Mouse (Mus musculus): ENCODE data around the gene Crip1.
"Not testable (repeated sequence)": the region's sequence is repeated elsewhere in the genome, so short reads cannot be mapped to it uniquely, and the experiment has no call there.

Crip1 gene

DNA sequence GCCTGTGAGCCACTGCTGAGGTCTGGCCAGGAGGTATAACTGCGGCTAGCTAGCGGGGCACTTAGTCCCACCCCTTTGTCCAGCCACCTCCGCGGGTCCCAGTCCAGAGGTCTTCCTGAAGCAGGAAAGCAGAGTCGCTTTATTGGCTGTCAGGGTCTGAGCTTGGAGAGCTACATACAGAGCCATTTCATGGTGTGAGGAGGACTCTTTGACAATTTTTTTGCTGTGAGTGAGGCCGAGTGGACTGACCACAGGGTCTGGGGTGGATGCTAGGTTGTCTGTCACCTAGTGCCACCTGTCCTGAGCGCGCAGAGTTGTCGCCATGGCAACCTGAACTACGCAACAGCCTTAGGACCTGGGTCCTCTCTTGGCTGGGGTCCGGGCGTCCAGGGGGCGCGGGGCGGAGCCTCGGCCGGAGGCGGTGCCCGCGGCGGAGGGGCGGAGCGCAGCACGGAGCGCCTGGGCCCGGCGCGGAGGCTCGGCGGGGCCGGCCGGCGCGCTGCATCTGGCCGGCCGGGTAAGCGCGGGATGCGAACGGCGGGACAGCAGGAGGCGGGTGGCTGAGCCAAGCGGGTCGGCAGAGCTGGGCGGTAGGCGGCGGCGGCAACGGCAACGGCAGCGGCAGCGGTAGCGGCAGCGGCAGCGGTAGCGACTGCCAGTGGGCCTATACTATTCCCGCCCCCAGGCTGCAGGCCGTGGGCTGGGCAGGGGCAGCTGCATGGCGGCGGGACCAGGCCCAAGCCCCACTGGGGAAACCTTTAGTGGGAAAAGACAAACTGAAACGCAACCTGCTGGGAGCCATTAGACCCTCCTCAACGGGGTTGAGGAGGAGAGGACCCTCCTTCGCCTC lies 39.6 kb downstream of the Crip1 start, which contains the start of gene Tmem121:
TSS of gene Tmem121 (plus strand) at position 489 of the 850 bp plus-strand sequence.
- DNase-seq (ENCODE audit: low spot score) = no peak

DNA sequence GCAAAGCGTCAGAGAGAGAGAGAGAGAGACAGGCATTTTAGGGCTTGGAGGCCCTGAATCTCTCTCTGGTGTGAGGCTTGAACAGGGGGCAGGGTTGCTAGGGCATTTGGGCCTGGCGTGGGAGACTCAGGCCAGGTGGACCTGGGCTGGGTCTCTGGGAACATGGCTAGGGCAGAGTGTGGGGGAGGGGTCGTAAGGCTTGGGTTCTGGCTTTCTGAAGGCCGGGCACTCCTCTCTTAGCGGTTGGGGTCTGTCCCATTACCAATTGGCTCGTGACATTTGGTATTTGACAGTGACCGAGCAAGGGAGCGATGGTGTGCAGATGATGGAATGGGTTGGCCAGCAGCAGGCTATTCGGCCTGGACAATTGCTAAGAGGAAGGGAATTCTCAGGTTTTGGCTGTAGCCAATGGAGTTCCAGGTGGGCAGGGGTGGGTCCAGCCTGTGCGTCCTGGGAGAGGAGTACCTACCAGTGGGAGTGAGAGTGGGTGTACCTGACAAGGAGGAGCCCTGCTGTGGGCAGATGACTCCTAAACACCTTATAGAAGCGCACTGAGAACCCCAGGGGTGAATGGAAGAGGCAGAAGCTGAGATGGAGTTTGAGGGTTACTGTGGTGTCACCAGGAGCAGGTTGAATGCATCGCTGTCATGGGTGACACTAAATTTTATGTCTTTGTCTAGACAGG lies 40.4 kb downstream of the Crip1 start:
- DNase-seq (ENCODE audit: low spot score) = no peak

DNA sequence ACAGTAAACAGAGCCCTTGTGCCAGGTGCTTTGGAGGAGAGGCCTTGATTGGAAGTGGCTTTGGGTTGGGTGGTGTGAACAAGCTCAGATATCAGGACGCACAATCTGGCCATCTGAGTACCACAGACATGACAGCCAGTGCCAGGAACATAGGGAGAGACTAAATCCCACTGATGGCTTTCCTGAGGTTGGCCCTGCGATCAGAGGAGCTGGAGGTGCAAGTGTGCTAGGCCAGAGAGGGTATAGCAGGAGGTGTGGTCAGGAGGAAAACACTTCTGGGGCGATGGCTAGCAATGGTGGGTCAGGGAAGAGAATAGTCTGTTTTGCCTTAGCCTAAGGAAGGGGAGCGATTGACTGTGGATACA lies 40.9 kb downstream of the Crip1 start:
- no peak for DNase-seq (ENCODE audit: low spot score)

DNA sequence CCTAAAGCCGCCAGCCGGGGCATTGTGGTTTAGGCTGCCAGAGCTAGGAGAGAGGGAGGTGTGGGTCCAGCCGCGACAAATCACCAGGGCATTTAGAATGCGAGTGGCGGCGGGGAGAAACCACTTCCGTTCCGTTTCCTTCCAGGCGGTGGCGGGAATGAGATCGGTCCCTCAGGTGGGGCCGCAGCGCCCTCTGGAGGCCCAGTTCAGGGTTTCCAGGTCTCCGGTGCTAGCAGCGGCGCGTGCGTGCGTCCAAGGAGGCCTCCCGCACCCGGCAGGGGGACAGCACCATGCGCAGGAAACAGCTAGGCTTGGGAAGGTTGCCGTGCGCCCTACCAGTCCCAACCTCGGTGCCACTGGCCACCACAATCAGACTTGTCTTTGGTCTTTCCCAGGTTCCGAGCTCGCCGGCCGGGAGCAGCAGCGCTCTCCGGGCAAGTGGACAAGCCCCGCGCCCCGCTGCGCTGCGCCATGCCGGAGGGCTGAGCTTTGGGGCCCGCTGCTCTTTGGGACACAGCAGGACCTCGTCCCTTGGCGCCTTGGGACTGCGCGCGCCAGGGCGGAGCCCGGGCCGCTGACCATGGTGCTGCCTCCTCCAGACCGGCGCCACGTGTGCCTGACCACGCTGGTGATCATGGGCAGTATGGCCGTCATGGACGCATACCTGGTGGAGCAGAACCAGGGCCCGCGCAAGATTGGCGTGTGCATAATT lies 41.6 kb downstream of the Crip1 start:
- DNase-seq (ENCODE audit: low spot score) = peak; percentile 53

DNA sequence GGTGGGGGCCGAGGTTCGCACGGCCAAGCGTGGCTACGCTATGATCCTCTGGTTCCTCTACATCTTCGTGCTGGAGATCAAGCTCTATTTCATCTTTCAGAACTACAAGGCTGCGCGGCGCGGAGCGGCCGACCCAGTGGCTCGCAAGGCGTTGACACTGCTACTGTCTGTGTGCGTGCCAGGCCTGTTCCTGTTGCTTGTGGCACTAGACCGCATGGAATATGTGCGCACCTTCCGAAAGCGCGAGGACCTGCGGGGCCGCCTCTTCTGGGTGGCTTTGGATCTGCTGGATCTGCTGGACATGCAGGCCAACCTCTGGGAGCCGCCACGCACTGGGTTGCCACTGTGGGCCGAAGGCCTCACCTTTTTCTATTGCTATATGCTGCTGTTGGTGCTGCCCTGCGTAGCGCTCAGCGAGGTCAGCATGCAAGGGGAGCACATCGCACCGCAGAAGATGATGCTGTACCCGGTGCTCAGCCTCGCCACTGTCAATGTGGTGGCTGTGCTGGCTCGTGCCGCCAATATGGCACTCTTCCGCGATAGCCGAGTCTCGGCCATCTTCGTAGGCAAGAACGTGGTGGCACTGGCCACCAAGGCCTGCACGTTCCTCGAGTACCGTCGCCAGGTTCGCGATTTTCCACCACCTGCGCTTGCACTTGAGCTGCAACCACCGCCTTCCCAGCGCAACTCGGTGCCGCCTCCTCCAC lies 42.4 kb downstream of the Crip1 start:
- no peak for DNase-seq (ENCODE audit: low spot score)

DNA sequence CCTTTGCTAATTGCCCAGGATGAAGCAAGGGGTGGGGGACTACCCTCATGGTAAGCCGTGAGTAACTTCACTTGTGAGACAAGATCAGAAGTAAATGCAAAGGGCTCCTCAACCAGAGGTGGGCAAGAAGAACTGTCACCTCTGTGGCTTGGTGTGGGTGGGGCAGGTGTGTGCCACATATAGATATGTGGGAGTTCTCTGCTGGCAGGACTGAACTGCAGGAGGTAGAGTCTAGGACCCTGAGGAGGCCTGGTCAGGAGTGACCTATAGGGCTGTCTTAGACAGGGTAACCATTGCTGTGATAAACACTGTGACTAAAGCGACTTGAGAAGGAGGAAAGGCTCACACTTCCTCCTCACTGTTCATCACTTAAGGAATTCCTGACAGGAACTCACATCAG lies 47.3 kb downstream of the Crip1 start:
- DNase-seq (ENCODE audit: low spot score) = no peak

DNA sequence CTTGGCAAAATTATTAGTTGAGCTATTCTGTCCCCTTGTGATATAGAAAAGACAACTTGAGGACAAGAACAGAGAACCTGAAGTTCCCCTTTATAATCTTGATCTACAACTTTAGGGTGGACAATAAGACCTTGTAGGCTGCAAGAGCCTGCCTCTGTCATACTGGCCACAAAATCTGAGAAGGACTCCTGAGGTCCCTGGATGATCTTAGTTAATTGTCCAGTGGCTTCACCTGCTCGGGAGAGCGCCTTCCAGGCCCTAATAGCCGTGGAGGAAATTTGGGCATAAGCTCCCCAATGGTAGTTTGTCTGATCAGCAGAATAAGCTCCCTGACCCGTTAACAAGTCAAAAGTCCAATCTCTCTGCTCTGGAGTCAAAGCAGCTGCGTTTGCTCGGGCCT lies 53.0 kb downstream of the Crip1 start:
- DNase-seq (ENCODE audit: low spot score) = not testable (repeated sequence)

DNA sequence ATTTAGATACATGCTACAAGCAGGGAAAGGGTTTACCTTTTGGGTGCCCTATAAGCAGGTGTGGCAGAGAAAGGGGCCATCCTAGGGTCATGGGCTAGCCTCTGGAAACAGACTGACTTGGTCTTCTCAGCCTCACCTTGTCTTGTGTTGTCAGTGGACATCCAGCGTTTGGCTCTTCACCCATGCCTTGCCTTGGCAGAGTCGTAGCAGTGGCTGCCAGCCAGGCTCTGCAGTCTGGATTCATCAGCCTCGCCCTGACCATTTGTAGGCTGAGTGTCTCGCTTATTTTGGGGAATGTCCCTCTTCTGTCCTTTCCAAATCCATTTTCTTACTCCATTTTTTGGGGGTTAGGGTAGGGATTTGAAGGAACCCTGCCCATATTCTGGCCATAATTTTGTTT lies 55.2 kb downstream of the Crip1 start:
- DNase-seq (ENCODE audit: low spot score) = no peak

DNA sequence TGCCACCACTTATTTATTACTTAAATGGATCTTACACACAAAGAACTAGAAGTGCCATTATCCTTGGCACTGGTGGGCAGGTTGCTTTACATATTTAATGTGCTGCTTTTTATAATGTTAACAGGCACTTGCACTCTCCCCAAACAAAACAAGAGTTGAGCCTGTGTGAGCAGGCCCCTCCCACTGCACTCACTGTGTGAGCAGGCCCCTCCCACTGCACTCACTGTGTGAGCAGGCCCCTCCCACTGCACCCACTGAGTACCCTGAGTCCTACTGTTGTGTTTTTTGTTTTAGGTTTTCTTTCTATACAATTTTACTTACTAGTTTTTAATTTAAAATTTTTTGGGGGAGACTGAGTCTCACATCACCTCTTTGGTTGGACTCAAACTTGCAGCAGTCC lies 55.9 kb downstream of the Crip1 start:
- no peak for DNase-seq (ENCODE audit: low spot score)

Data from c-Kit-positive CD71-positive TER-119-positive erythroid progenitor cells, embryonic 14.5 days (primary cell).